Mouse (Mus musculus) T-helper 2 cell (primary cell): ENCODE measurements around the gene Ifrd2.

Experiments used
- in situ Hi-C: fragments of 300-600 bp; cut with MboI, MseI; formaldehyde crosslinking; loops from one replicate; pipeline ENCODE4 v1.15.1; 2025; ENCODE audit warnings: high pct_unique_total_duplicates

Ifrd2 gene

GRCm38 (mm10) chr9:107618098-107618497 lies 30.7 kb downstream of the Ifrd2 start:
- in situ Hi-C loops, result no loop called here

- in situ Hi-C loops, result no loop called here
Measured at GRCm38 (mm10) chr9:107618778-107619545, 31.5 kb downstream of the Ifrd2 start.

- in situ Hi-C loops, result no loop called here
Measured at GRCm38 (mm10) chr9:107619546-107619879, 32.1 kb downstream of the Ifrd2 start.

GRCm38 (mm10) chr9:107620954-107621353 lies 33.5 kb downstream of the Ifrd2 start:
- in situ Hi-C loops, result no loop called here

GRCm38 (mm10) chr9:107624539-107624938 lies 37.1 kb downstream of the Ifrd2 start:
- in situ Hi-C loops, result no loop called here

- in situ Hi-C loops, result no loop called here
Measured at GRCm38 (mm10) chr9:107624951-107625350, 37.5 kb downstream of the Ifrd2 start.

- in situ Hi-C loops, result no loop called here
Measured at GRCm38 (mm10) chr9:107625351-107626128, 38.1 kb downstream of the Ifrd2 start.

- in situ Hi-C loops, result no loop called here
Measured at GRCm38 (mm10) chr9:107626158-107626843, 38.9 kb downstream of the Ifrd2 start.

GRCm38 (mm10) chr9:107626844-107627277 lies 39.4 kb downstream of the Ifrd2 start:
- in situ Hi-C loops, result no loop called here

GRCm38 (mm10) chr9:107627387-107628255 lies 40.2 kb downstream of the Ifrd2 start:
- in situ Hi-C loops, result no loop called here

GRCm38 (mm10) chr9:107628721-107629410 lies 41.4 kb downstream of the Ifrd2 start:
- in situ Hi-C loops, result no loop called here

- in situ Hi-C loops, result no loop called here
Measured at GRCm38 (mm10) chr9:107629411-107629730, 41.9 kb downstream of the Ifrd2 start.

GRCm38 (mm10) chr9:107629901-107630425 lies 42.5 kb downstream of the Ifrd2 start:
- in situ Hi-C loops, result no loop called here

GRCm38 (mm10) chr9:107630576-107630975 lies 43.1 kb downstream of the Ifrd2 start:
- in situ Hi-C loops, result no loop called here

GRCm38 (mm10) chr9:107631311-107631826 lies 43.9 kb downstream of the Ifrd2 start:
- in situ Hi-C loops, result no loop called here

GRCm38 (mm10) chr9:107631861-107632260 lies 44.4 kb downstream of the Ifrd2 start:
- in situ Hi-C loops, result no loop called here

- in situ Hi-C loops, result no loop called here
Measured at GRCm38 (mm10) chr9:107632478-107632877, 45.0 kb downstream of the Ifrd2 start.

- in situ Hi-C loops, result no loop called here
Measured at GRCm38 (mm10) chr9:107633091-107633660, 45.7 kb downstream of the Ifrd2 start.

- in situ Hi-C loops, result no loop called here
Measured at GRCm38 (mm10) chr9:107633661-107634405, 46.4 kb downstream of the Ifrd2 start.
